Mouse (Mus musculus): Measurements from ENCODE around the gene Rrp1b. TPM values are rescaled to one million over a fixed set of nuclear protein-coding genes. Genes with fewer than 3 reads are reported as not detected.

Gene Rrp1b
- total RNA-seq, 1 experiment: 155 TPM

GRCm38 (mm10) chr17:32109201-32109940, 73.5 kb downstream of the Rrp1b start:
- in situ Hi-C loops (cut with MboI; ENCODE audit: low sequenced_read_pairs in 2 of 2, unreplicated experiment in 2 of 2): no loop called here
- peaks cover 0 to 4% of the 10 kb centered on the region in 2 experiments; a peak in 1 of 4 replicates for H3K4me1 ChIP-seq (ENCODE audit: control insufficient read depth in 2 of 2, insufficient read depth in 2 of 2, low read length in 2 of 2, poor library complexity in 1 of 2)
- no peak overlapping the region for H3K27ac ChIP-seq (ENCODE audit: insufficient read depth, low read depth, low read length, poor library complexity, severe bottlenecking)
- no peak overlapping the region for H3K4me3 ChIP-seq (ENCODE audit: insufficient read depth in 1 of 2, low read depth in 1 of 2, low read length in 2 of 2, poor library complexity in 1 of 2, severe bottlenecking in 1 of 2)
- no peaks in the 10 kb centered on the region for H3K9me3 ChIP-seq (ENCODE audit: control insufficient read depth, insufficient read depth, low read depth, low read length)
- H3K36me3 ChIP-seq (ENCODE audit: control insufficient read depth, insufficient read depth, low read length, poor library complexity, severe bottlenecking): no peaks in the 10 kb centered on the region
- H3K9ac ChIP-seq (ENCODE audit: insufficient read depth, low read depth, low read length, poor library complexity, severe bottlenecking): no peak overlapping the region
- DNase-seq (ENCODE audit: low read depth, low spot score): no peak
- no peak for TF ChIP-seq MAFK (IDR thresholded peaks at IDR 0.05; ENCODE audit: insufficient read depth, low read depth, low read length)
- TF ChIP-seq HCFC1 (IDR thresholded peaks at IDR 0.05; ENCODE audit: borderline replicate concordance, insufficient read depth, low read length): no peak
- TF ChIP-seq CHD2 (IDR thresholded peaks at IDR 0.05; ENCODE audit: low read depth, low read length): no peak
- TF ChIP-seq ZNF384 (IDR thresholded peaks at IDR 0.05; ENCODE audit: low read depth, low read length): no peak
- TF ChIP-seq ZC3H11A (IDR thresholded peaks at IDR 0.05; ENCODE audit: borderline replicate concordance, low read depth, low read length): no peak

GRCm38 (mm10) chr17:32110424-32110823, 74.5 kb downstream of the Rrp1b start:
- in situ Hi-C loops (cut with MboI; ENCODE audit: low sequenced_read_pairs in 2 of 2, unreplicated experiment in 2 of 2): no loop called here
- Histone ChIP-seq H3K9me3 (ENCODE audit: control insufficient read depth, insufficient read depth, low read depth, low read length) (no peaks in the 10 kb centered on the region), H3K4me3 (ENCODE audit: insufficient read depth in 1 of 2, low read depth in 1 of 2, low read length in 2 of 2, poor library complexity in 1 of 2, severe bottlenecking in 1 of 2) (no peak overlapping the region), H3K4me1 (ENCODE audit: control insufficient read depth in 2 of 2, insufficient read depth in 2 of 2, low read length in 2 of 2, poor library complexity in 1 of 2) (peaks cover 0 to 7% of the 10 kb centered on the region in 2 experiments; a peak in 1 of 4 replicates), H3K27ac (ENCODE audit: insufficient read depth, low read depth, low read length, poor library complexity, severe bottlenecking) (no peak overlapping the region), H3K9ac (ENCODE audit: insufficient read depth, low read depth, low read length, poor library complexity, severe bottlenecking) (no peak overlapping the region), H3K36me3 (ENCODE audit: control insufficient read depth, insufficient read depth, low read length, poor library complexity, severe bottlenecking) (no peaks in the 10 kb centered on the region)
- TF ChIP-seq ZNF384 (IDR thresholded peaks at IDR 0.05; ENCODE audit: low read depth, low read length) (no peak), ZC3H11A (IDR thresholded peaks at IDR 0.05; ENCODE audit: borderline replicate concordance, low read depth, low read length) (no peak), HCFC1 (IDR thresholded peaks at IDR 0.05; ENCODE audit: borderline replicate concordance, insufficient read depth, low read length) (no peak), CHD2 (IDR thresholded peaks at IDR 0.05; ENCODE audit: low read depth, low read length) (no peak), MAFK (IDR thresholded peaks at IDR 0.05; ENCODE audit: insufficient read depth, low read depth, low read length) (no peak)
- DNase-seq (ENCODE audit: low read depth, low spot score): no peak

- Histone ChIP-seq H3K4me3 (ENCODE audit: insufficient read depth in 1 of 2, low read depth in 1 of 2, low read length in 2 of 2, poor library complexity in 1 of 2, severe bottlenecking in 1 of 2) (no peak overlapping the region), H3K9ac (ENCODE audit: insufficient read depth, low read depth, low read length, poor library complexity, severe bottlenecking) (no peak overlapping the region), H3K36me3 (ENCODE audit: control insufficient read depth, insufficient read depth, low read length, poor library complexity, severe bottlenecking) (no peaks in the 10 kb centered on the region), H3K27ac (ENCODE audit: insufficient read depth, low read depth, low read length, poor library complexity, severe bottlenecking) (no peak overlapping the region), H3K9me3 (ENCODE audit: control insufficient read depth, insufficient read depth, low read depth, low read length) (no peaks in the 10 kb centered on the region), H3K4me1 (ENCODE audit: control insufficient read depth in 2 of 2, insufficient read depth in 2 of 2, low read length in 2 of 2, poor library complexity in 1 of 2) (peaks cover 0 to 7% of the 10 kb centered on the region in 2 experiments; a peak in 1 of 4 replicates)
- TF ChIP-seq ZNF384 (IDR thresholded peaks at IDR 0.05; ENCODE audit: low read depth, low read length): no peak
- TF ChIP-seq HCFC1 (IDR thresholded peaks at IDR 0.05; ENCODE audit: borderline replicate concordance, insufficient read depth, low read length): no peak
- TF ChIP-seq CHD2 (IDR thresholded peaks at IDR 0.05; ENCODE audit: low read depth, low read length): no peak
- TF ChIP-seq ZC3H11A (IDR thresholded peaks at IDR 0.05; ENCODE audit: borderline replicate concordance, low read depth, low read length): no peak
- TF ChIP-seq MAFK (IDR thresholded peaks at IDR 0.05; ENCODE audit: insufficient read depth, low read depth, low read length): no peak
- no peak for DNase-seq (ENCODE audit: low read depth, low spot score)
- in situ Hi-C loops (cut with MboI; ENCODE audit: low sequenced_read_pairs in 2 of 2, unreplicated experiment in 2 of 2): no loop called here
These were observed 75.3 kb downstream of the Rrp1b start for GRCm38 (mm10) chr17:32110980-32111780.

Other genes with a start within 250 kb of the Rrp1b start
- 35.0 and 41.2 TPM in 2 replicates for gene Sik1, start 180.3 kb upstream of the Rrp1b start, total RNA-seq (2012; rRNA removed)
- gene Hsf2bp, start 249 bp downstream of the Rrp1b start, total RNA-seq (2012; rRNA removed): 44.7 and 46.7 TPM in 2 replicates
- gene Notch3, start 130.8 kb downstream of the Rrp1b start, total RNA-seq (2012; rRNA removed): 37.4 and 73.6 TPM in 2 replicates
- gene Ephx3, start 153.4 kb downstream of the Rrp1b start, total RNA-seq (2012; rRNA removed): 0.71 and 1.6 TPM in 2 replicates
- gene Brd4, start 248.6 kb downstream of the Rrp1b start, total RNA-seq (2012; rRNA removed): 51.7 and 54.3 TPM in 2 replicates

Measured in ES-E14 (cell line).